Mouse (Mus musculus) lung, embryonic 16.5 days (tissue): ENCODE measurements at regions not wholly inside any gene's neighbourhood (a gene's known extent, or its start where the extent isn't known, plus 50 kb on each side); places are given as distances from the start of the nearest gene placed in this dataset.

Experiments used
- ATAC-seq: fragments of 200-750 bp; cut with Nextera tagmentation; 2 replicates; pipeline ENCODE4 v1.8.0; 2017; ENCODE audit warnings: low read depth, mild to moderate bottlenecking, moderate library complexity
- H3K27ac ChIP-seq: fragments of 300-500 bp; sonication (generic); 2 replicates; pipeline ENCODE4 v1.5.1; 2014; ENCODE audit warnings: mild to moderate bottlenecking, control low read depth, low read length
- H3K27me3 ChIP-seq: fragments of 300-500 bp; sonication (generic); 2 replicates; pipeline ENCODE4 v1.6.1; 2014; ENCODE audit warnings: low read depth, low read length, mixed read lengths; ENCODE audit not compliant: control insufficient read depth, insufficient read depth
- H3K36me3 ChIP-seq: fragments of 300-500 bp; sonication (generic); 2 replicates; pipeline ENCODE4 v1.6.1; 2014; ENCODE audit warnings: low read length; ENCODE audit not compliant: control insufficient read depth, insufficient read depth
- H3K4me1 ChIP-seq: fragments of 300-500 bp; sonication (generic); replicated peaks from 2 replicates; pipeline ENCODE4 v1.6.1; 2014; ENCODE audit warnings: low read length, mixed read lengths; ENCODE audit not compliant: control insufficient read depth, insufficient read depth
- H3K4me2 ChIP-seq: fragments of 300-500 bp; sonication (generic); 2 replicates; pipeline ENCODE4 v1.6.1; 2014; ENCODE audit warnings: low read depth, low read length, control low read depth
- H3K4me3 ChIP-seq: fragments of 300-500 bp; sonication (generic); 2 replicates; pipeline ENCODE4 v1.5.1; 2014; ENCODE audit warnings: mild to moderate bottlenecking, low read length, control low read depth
- H3K9ac ChIP-seq: fragments of 300-500 bp; sonication (generic); 2 replicates; pipeline ENCODE4 v1.6.1; 2014; ENCODE audit warnings: low read length, control low read depth
- H3K9me3 ChIP-seq: fragments of 300-500 bp; sonication (generic); 2 replicates; pipeline ENCODE4 v1.6.1; 2016; ENCODE audit warnings: low read length; ENCODE audit not compliant: control insufficient read depth
- WGBS: fragments of 180-500 bp; shearing (Covaris S2); extraction: QIAGEN DNeasy Blood & Tissue Kit; methylation state at CpG from one replicate; pipeline ENCODE4 v1.1.7; 2014; 5-methylcytosine and 5-hydroxymethylcytosine counted together

- Histone ChIP-seq H3K27me3 (no peaks in the 10 kb centered on the region), H3K27ac (no peak overlapping the region), H3K9me3 (no peaks in the 10 kb centered on the region), H3K4me3 (no peak overlapping the region), H3K4me2 (no peak overlapping the region), H3K4me1 (no peaks in the 10 kb centered on the region), H3K36me3 (no peaks in the 10 kb centered on the region), H3K9ac (no peak overlapping the region)
- 47% methylated on average over 11 of the region's 11 CpGs for WGBS
- ATAC-seq, result no peak
These were observed 52.7 kb upstream of the Rab3gap2 start for GRCm38 (mm10) chr1:185151130-185151799.

- no peak for ATAC-seq
- Histone ChIP-seq H3K4me1 (no peaks in the 10 kb centered on the region), H3K9ac (no peak overlapping the region), H3K4me2 (no peak overlapping the region), H3K9me3 (no peaks in the 10 kb centered on the region), H3K27me3 (no peaks in the 10 kb centered on the region), H3K36me3 (no peaks in the 10 kb centered on the region), H3K27ac (no peak overlapping the region), H3K4me3 (no peak overlapping the region)
- WGBS, result 82% methylated on average over 15 of the region's 15 CpGs
These were observed 53.3 kb upstream of the Rab3gap2 start for GRCm38 (mm10) chr1:185150431-185151129.

GRCm38 (mm10) chr1:185144791-185145190 is 59.1 kb upstream of the Rab3gap2 start:
- Histone ChIP-seq H3K4me3 (no peak overlapping the region), H3K4me1 (peaks cover 4% of the 10 kb centered on the region; the same call in 1 of the 2 replicates), H3K27ac (no peak overlapping the region), H3K9ac (no peak overlapping the region), H3K36me3 (no peaks in the 10 kb centered on the region), H3K27me3 (no peaks in the 10 kb centered on the region), H3K4me2 (no peak overlapping the region), H3K9me3 (no peaks in the 10 kb centered on the region)
- no peak for ATAC-seq
- 63% methylated on average over 1 of the region's 1 CpGs for WGBS

GRCm38 (mm10) chr1:185144006-185144405 is 59.9 kb upstream of the Rab3gap2 start:
- H3K4me2 ChIP-seq, result no peak overlapping the region
- H3K36me3 ChIP-seq, result no peaks in the 10 kb centered on the region
- 64% methylated on average over 15 of the region's 15 CpGs for WGBS
- peaks cover 4% of the 10 kb centered on the region; the same call in 1 of the 2 replicates for H3K4me1 ChIP-seq
- no peak overlapping the region for H3K27ac ChIP-seq
- H3K27me3 ChIP-seq, result no peaks in the 10 kb centered on the region
- H3K4me3 ChIP-seq, result no peak overlapping the region
- H3K9me3 ChIP-seq, result no peaks in the 10 kb centered on the region
- no peak overlapping the region for H3K9ac ChIP-seq
- ATAC-seq, result no peak; the same call in 1 of the 2 replicates

GRCm38 (mm10) chr1:185140317-185140716 is 63.6 kb upstream of the Rab3gap2 start:
- Histone ChIP-seq H3K27me3 (no peaks in the 10 kb centered on the region), H3K9ac (no peak overlapping the region), H3K4me2 (no peak overlapping the region), H3K9me3 (no peaks in the 10 kb centered on the region), H3K4me1 (peaks cover 4% of the 10 kb centered on the region; the same call in 1 of the 2 replicates), H3K36me3 (no peaks in the 10 kb centered on the region), H3K27ac (no peak overlapping the region), H3K4me3 (no peak overlapping the region)
- WGBS, result 41% methylated on average over 5 of the region's 5 CpGs
- ATAC-seq, result peak; percentile 86

- Histone ChIP-seq H3K4me1 (peaks cover 6% of the 10 kb centered on the region; the same call in 1 of the 2 replicates), H3K27me3 (no peaks in the 10 kb centered on the region), H3K4me2 (no peak overlapping the region), H3K4me3 (no peak overlapping the region), H3K9me3 (no peaks in the 10 kb centered on the region), H3K36me3 (no peaks in the 10 kb centered on the region), H3K27ac (no peak overlapping the region), H3K9ac (no peak overlapping the region)
- no peak for ATAC-seq
- WGBS, result 48% methylated on average over 4 of the region's 4 CpGs
These were observed 75.7 kb upstream of the Rab3gap2 start for GRCm38 (mm10) chr1:185128209-185128608.

- Histone ChIP-seq H3K4me1 (peaks cover 6% of the 10 kb centered on the region; the same call in 1 of the 2 replicates), H3K9ac (no peak overlapping the region), H3K4me2 (no peak overlapping the region), H3K27me3 (no peaks in the 10 kb centered on the region), H3K9me3 (no peaks in the 10 kb centered on the region), H3K27ac (peak overlapping the region; percentile 19; the same call in 1 of the 2 replicates), H3K36me3 (no peaks in the 10 kb centered on the region), H3K4me3 (no peak overlapping the region)
- WGBS, result 29% methylated on average over 14 of the region's 14 CpGs
- peak; percentile 65; the same call in 1 of the 2 replicates for ATAC-seq
These were observed 78.1 kb upstream of the Rab3gap2 start for GRCm38 (mm10) chr1:185125737-185126286.

- no peaks in the 10 kb centered on the region for H3K27me3 ChIP-seq
- H3K9ac ChIP-seq, result no peak overlapping the region
- H3K4me3 ChIP-seq, result no peak overlapping the region
- WGBS, result 81% methylated on average over 2 of the region's 2 CpGs
- H3K36me3 ChIP-seq, result no peaks in the 10 kb centered on the region
- no peak for ATAC-seq
- H3K4me1 ChIP-seq, result peaks cover 6% of the 10 kb centered on the region; the same call in 1 of the 2 replicates
- no peak overlapping the region for H3K27ac ChIP-seq
- no peaks in the 10 kb centered on the region for H3K9me3 ChIP-seq
- H3K4me2 ChIP-seq, result no peak overlapping the region
These were observed 82.4 kb upstream of the Rab3gap2 start for GRCm38 (mm10) chr1:185121552-185121951.

GRCm38 (mm10) chr1:185120416-185120815 is 83.5 kb upstream of the Rab3gap2 start:
- ATAC-seq, result no peak
- no peak overlapping the region for H3K9ac ChIP-seq
- H3K9me3 ChIP-seq, result no peaks in the 10 kb centered on the region
- H3K27ac ChIP-seq, result no peak overlapping the region
- 26% methylated on average over 2 of the region's 2 CpGs for WGBS
- no peak overlapping the region for H3K4me3 ChIP-seq
- no peaks in the 10 kb centered on the region for H3K27me3 ChIP-seq
- no peak overlapping the region for H3K4me2 ChIP-seq
- no peaks in the 10 kb centered on the region for H3K4me1 ChIP-seq
- no peaks in the 10 kb centered on the region for H3K36me3 ChIP-seq
